Mouse (Mus musculus) layer of hippocampus, adult 2 months (tissue): ENCODE results near the gene Rsrc1. TPM values are rescaled to one million over a fixed set of nuclear protein-coding genes. Genes with fewer than 3 reads are reported as not detected.
"Not testable (repeated sequence)": the region's sequence is repeated elsewhere in the genome, so short reads cannot be mapped to it uniquely, and the experiment has no call there.

ENCODE experiments used
- DNase-seq, 2 experiments: peaks; one replicate each; pipeline ENCODE4 v3.0.0; 2022; ENCODE audit warnings: low spot score in 2 of 2
- H3K27ac ChIP-seq: fragments of 200-600 bp; 2 replicates; pipeline ENCODE4 v1.8.1; 2022
- H3K4me3 ChIP-seq: fragments of 200-600 bp; 2 replicates; pipeline ENCODE4 v1.8.1; 2022; ENCODE audit warnings: mild to moderate bottlenecking
- CTCF ChIP-seq: fragments of 200-600 bp; conservative IDR thresholded peaks from 2 replicates; pipeline ENCODE4 v1.8.1; 2022; ENCODE audit warnings: antibody characterized with exemption, mild to moderate bottlenecking, moderate library complexity
- total RNA-seq, 2 experiments: library from RNA; stranded (reverse); gene quantifications; 2 replicates each; pipeline ENCODE4 v1.2.3; 2021

Rsrc1 gene
- total RNA-seq, 2 experiments from 2014 or later: 40.2 to 41.5 TPM

DNA sequence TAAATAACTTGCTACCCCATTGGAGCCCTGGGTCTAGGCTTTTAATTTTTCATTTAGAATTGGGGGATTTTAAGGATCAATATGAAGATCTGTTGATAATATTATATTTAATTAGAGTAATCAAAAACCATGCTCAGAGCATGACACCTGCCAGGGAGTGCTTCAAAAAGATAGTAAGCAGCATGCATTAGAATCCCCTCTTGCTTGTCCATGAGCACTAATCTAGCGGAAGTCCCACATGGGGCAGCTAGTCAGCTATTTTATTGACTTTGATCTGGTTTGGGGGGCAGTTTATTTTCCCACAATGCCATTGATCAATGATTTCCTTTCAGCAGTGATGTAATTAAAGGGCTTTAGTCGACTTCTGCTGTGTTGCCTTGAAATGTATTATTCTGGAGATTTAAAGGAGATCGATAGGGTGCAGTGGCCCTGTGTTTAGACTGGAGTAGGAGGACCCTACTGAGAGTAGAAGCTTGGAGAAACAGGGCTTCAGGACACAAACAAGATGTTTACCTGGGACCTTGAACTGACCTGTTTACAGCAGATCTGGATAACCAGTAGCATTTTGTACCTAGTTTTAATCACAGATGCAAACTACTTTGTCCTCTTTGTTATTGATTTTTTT is 251.5 kb downstream of the Rsrc1 start:
- TF ChIP-seq CTCF: no peak
- Histone ChIP-seq H3K4me3 (no peak overlapping the region), H3K27ac (no peak overlapping the region)
- DNase-seq: no peak

DNA sequence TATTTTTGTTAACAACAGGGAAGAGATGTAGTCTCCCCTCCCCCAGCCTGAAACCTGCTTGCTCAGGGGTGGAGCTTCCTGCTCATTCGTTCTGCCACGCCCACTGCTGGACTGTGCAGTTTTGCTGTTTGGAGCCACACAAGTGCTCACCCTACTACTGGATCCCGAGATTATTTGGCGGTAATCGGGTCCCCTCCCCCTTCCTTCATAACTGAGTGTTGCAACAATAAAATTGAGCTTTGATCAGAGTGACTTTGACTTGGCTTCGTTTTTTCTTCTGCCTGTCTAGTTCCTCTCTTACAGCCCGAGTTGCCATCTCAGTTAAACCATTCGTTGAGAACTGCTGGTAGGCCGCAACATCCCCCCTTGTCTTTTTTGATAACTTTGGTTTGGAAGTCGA is 261.3 kb downstream of the Rsrc1 start:
- not testable (repeated sequence) for H3K27ac ChIP-seq, DNase-seq, H3K4me3 ChIP-seq

DNA sequence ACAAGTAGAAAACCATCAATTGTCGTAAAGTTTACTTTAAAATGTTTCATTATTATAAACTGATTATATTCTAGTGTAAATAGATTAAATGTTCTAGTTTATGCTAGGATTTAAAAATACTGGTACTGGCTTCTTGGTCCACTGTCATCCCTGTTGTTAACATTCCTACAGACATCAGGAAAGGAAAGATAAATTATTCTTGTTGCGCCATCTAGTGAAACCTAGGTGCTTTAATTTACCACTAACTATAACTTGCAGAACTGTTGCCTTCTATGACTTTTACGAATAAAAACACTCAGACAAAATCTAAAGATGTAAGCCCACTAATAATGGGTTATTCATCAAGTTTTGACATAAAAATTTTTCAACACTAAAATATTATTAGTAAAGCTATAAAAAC is 286.3 kb downstream of the Rsrc1 start:
- DNase-seq: peak in 1 of 2 experiments; percentile 5
- Histone ChIP-seq H3K4me3 (no peak overlapping the region), H3K27ac (no peak overlapping the region)
- peak; percentile 74 for TF ChIP-seq CTCF

- Histone ChIP-seq H3K27ac (no peak overlapping the region), H3K4me3 (no peak overlapping the region)
- TF ChIP-seq CTCF: no peak
- DNase-seq: no peak
Observed at GRCm38 (mm10) chr3:67279781-67280180, 298.6 kb downstream of the Rsrc1 start.

DNA sequence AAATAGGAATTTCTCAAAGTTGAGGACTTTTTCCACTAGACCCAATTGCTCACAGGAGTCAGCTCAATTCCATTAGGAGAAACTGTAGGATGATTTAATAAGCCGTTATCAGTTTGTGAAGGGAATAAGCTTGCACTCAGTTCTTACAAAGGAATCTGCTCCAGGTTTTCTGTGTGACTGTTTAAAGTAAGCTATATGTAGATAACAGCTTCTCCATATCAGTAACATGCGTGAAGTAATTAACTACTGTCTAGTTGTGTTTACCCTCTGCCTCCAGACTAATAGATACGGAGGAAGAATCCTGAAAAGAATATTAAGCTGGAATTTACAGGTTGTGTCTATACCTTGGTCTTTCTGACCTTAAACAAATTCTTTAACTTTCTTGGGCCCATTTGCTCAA is 299.1 kb downstream of the Rsrc1 start:
- Histone ChIP-seq H3K27ac (no peak overlapping the region), H3K4me3 (no peak overlapping the region)
- TF ChIP-seq CTCF: no peak
- DNase-seq: no peak

DNA sequence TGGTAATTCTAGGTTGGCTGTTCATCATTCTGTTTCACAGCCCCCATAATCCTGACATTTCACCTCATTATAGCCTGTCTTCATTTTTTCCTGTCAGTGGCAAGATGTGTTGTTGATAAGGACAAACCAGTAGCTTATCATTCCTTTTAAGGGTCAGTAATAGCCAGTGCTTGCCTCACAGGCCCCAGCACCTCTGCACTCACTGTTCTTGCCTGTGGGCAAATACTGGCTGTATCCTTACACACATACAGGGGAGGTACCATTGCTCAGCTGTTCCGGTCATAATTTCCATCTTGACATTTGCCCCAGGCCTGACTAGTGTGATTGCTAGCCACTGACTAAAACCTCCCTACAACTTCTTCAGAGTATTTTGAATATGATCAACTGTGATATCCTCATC is 302.8 kb downstream of the Rsrc1 start:
- no peak for DNase-seq
- TF ChIP-seq CTCF: no peak
- no peak overlapping the region for H3K4me3 ChIP-seq
- no peak overlapping the region for H3K27ac ChIP-seq

DNA sequence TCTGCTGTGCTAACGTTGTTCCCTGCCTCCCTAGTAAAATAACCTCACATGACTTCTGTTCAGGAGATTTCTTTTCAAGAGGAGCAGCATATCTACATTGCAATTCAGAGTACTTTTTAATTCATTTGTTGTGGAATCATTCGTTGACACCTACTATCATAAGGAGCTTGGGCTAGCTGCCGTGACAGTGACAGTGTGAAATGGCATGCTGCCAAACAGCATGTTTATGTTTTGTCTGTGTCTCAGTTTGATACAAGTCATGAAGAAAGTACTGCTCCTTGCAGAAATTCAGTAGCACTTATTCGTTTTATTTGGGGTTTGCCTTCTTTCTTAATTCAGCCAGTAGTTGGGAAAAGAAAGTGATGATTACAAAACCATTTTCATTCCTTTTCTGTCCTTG is 303.7 kb downstream of the Rsrc1 start:
- H3K27ac ChIP-seq: no peak overlapping the region
- no peak overlapping the region for H3K4me3 ChIP-seq
- DNase-seq: no peak
- no peak for TF ChIP-seq CTCF

DNA sequence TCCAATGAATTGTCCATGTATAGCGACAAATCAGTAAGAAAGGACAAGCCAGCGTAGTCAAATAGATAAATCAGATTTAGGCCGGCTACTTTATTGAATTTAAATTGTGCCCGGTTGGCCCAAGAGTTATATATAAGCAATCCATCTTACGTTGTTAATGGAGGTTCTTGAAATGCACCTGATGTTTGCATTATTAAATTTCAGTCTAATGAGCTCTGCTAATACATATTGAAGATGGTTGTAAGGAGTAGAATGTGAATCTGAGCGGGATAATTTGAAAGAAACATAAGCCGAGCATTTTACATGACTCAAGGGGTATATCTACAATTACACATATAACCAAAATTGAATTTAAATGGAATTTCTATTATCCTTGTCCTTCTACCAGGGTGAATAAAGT is 307.5 kb downstream of the Rsrc1 start:
- no peak overlapping the region for H3K4me3 ChIP-seq
- no peak overlapping the region for H3K27ac ChIP-seq
- no peak for DNase-seq
- TF ChIP-seq CTCF: no peak

DNA sequence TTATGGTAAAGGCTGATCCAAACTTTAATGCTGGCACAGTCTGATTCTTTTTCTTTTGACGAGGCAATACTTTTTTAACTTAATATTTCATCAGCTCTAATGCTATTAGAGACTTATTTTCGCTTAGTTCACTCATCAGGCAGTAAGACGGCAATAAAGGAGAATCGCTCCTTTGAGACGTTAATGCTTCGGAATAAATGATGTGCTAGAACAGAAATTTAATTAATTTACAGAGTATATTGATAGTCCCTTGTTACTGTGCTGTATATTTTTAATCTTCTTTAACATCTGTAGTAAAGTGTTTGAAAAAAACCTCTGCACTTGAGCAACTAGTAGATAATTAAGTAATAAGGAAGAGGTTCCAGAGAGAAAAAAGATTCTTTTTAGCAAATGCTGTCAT is 308.3 kb downstream of the Rsrc1 start:
- no peak for TF ChIP-seq CTCF
- Histone ChIP-seq H3K27ac (no peak overlapping the region), H3K4me3 (no peak overlapping the region)
- no peak for DNase-seq

GRCm38 (mm10) chr3:67308725-67309124 is 327.5 kb downstream of the Rsrc1 start:
- DNase-seq: no peak
- TF ChIP-seq CTCF: no peak
- H3K4me3 ChIP-seq: no peak overlapping the region
- H3K27ac ChIP-seq: no peak overlapping the region

- Histone ChIP-seq H3K4me3 (no peak overlapping the region), H3K27ac (no peak overlapping the region)
- no peak for DNase-seq
- TF ChIP-seq CTCF: no peak
Observed at GRCm38 (mm10) chr3:67309644-67310311, 328.6 kb downstream of the Rsrc1 start.

DNA sequence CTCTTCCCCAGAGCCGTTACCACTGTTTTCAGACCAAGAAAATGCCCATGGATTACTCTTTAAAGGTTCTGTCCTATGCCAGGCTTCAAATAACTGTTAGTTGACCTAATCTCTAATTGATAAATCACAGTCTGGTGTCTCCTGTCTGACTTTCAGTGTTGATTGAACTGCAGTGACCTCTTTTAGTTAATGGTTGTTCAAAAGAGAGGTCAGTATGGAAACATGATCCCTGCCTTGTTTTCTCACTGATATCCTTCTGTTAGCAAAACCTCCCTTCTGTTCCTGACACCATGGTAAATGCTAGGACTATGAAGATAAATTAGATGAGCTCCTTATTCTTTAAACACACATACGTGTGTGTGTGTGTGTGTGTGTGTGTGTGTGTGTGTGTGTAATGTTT is 330.2 kb downstream of the Rsrc1 start:
- Histone ChIP-seq H3K4me3 (no peak overlapping the region), H3K27ac (no peak overlapping the region)
- DNase-seq: no peak
- no peak for TF ChIP-seq CTCF

DNA sequence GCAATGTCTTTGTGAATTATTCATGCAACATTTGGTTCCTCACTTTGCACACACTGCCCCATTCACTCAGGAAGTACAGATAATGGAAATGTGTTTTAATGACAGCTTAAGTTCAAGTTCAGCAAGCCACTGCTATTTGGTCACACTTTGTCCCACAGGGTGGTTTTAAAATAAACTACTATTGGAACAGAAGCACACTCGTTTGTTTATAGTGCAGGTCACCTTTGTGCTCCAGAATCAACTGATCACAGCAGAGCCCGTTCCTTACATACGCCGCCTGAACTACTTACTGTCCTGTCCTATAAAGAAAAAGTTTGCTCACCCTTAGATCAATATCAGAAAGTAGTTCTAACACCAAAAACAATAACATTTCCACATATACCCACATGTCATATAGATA is 341.2 kb downstream of the Rsrc1 start:
- Histone ChIP-seq H3K4me3 (no peak overlapping the region), H3K27ac (no peak overlapping the region)
- TF ChIP-seq CTCF: no peak
- no peak for DNase-seq

- DNase-seq: no peak
- Histone ChIP-seq H3K27ac (no peak overlapping the region), H3K4me3 (no peak overlapping the region)
- TF ChIP-seq CTCF: no peak
Observed at GRCm38 (mm10) chr3:67339558-67339957, 358.4 kb downstream of the Rsrc1 start.
